Mouse (Mus musculus) frontal cortex, postnatal 10 days (tissue): ENCODE measurements around the gene Ccdc103.
A peak's percentile ranks its signal among the peaks of the same experiment; 100 is the strongest.

ENCODE experiments used
- DNase-seq, 2 experiments: peaks; one replicate each; pipeline ENCODE4 v3.0.0; 2022; ENCODE audit warnings: low spot score in 2 of 2, mixed read lengths in 1 of 2

Gene Ccdc103

DNA sequence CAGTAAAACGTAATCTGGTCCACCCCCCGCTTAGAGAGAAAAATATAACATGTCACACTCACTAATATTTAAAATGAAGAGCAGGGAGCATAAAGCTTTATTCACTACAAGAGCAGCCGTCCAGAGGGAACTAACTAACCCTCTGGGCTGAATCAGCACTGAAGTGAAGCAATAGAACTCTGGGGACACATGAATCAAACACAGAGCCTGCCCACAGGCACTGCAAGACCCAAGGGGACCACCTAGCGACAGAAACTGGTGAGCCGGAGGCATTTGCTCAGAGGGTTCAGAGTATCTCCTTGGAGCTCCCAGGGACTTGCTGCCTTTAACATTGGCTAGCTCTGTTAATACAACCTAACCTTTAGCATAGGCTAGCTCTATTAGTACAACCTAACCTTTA, 9.1 kb downstream of the Ccdc103 start:
- no peak for DNase-seq

DNA sequence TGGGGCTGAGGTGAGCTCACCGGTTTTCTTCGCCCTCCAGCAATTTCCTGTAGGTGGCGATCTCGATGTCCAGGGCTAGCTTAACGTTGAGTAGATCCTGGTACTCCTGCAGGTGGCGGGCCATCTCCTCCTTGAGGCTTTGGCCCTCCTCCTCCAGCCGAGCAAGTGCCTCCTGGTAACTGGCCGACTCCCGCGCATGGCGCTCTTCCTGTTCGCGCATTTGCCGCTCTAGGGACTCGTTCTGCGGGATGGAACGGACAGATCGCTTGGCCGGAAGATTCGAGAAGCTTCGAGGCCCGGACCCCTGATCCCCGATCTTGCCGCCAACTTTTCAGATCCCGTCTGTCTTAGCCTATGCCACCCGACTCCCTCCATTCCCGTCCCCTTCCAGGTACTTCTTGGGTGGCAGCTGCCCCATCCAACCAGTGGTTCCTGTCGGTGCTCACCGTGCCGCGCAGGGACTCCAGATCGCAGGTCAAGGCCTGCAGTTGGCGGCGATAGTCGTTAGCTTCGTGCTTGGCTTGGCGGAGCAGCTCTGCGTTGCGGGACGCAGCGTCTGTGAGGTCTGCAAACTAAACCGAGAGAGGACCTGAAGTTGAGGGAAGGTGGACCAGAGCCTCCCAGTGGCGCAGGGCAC, 12.1 kb downstream of the Ccdc103 start:
- peak in 1 of 2 experiments; percentile 52 for DNase-seq

DNA sequence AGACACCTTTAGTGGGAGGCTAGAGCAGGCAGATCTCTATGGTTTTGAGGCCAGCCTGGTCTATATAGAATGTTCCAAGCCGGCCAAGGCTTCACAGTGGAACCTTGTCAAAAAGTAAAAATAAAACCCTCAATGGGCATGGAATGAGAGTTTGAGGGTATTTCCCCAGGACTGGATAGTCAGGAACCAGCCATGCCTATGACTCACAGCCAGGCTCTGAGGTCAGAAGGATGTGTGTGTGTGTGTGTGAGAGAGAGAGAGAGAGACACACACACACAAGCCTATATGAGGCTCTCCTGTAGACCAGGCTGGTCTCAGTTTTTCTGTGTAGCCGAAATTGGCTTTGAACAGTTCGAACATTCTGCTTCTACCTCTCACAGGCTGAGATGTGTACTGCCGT, 13.7 kb downstream of the Ccdc103 start:
- no peak for DNase-seq

DNA sequence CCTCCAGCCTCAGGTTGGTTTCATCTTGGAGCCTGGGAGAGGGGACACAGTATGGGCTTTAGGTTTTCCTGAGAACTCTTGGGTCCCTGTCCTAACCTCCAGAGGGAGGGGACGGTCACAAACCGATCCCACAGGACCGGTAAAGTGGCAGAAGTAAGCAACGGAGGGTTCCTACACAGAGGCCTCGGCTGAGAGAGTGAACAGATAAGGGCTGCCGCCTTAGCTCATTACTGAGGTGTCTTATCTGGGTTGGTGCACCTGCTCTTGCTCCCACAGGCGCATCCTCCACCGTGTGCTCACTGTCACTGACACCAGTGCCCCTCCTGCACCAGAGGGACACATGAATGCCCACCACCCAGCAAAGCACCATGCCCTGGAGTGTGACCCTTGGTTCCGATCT, 14.8 kb downstream of the Ccdc103 start:
- DNase-seq: no peak

DNA sequence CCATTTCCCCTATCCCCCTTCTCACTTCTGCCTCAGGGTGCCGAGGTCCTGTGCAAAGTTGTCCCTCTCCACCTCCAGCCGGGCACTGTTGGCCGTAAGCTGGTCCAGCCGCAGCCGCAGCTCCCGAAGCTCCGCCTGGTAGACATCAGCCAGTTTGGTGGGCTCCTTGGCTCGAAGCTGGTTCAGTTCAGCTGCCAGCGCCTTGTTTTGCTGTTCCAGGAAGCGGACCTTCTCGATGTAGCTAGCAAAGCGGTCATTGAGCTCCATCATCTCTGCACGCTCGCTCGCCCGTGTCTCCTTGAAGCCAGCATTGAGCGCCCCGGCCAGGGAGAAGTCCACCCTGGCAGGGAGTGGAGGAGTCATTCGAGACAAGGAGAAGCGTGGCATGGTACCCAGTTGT, 15.6 kb downstream of the Ccdc103 start:
- no peak for DNase-seq

DNA sequence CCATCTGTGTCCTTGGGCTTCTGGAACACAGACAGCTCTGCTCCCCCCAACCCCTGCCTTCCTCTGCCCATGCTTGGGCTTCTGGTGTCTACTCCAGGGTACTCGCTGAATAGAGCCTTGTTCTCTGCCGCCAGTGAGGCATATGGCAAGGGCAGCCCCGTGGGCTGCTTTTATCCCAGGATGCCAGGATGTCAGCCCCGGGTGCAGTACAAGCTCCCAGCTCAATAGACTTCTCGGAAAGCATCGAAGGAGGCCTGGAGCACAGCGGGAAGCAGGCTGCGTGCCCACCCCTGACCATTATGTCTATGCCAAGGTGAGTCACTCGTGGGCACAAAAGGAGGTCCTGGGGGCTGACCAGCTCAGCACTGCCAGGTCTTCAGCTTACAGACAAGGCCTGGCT, 17.4 kb downstream of the Ccdc103 start:
- peak; percentile 49 to 72 for DNase-seq

DNA sequence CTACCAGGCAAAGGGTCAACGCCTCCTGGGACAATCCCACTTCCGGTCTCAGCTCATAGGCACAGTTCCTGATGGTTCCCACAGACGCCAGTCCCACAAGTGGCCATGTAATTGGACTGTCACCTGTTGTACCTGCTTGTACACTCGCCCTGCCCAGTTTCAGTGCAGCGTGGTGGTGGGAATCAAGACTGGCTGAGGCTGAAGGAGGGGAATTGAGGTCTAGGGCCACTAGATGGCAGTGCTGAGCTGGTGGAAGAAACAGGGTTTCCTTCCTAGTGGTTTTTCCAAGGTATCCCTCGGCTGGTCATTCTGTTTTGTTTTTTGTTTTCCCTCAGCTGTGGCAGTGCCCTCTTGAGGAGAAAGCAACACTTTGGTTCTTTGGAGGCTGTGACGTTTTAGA, 19.8 kb downstream of the Ccdc103 start, which contains the start of gene Gfap:
Gene Gfap, minus strand, starts transcription at position 150 of the 400 bp plus-strand sequence.
- peak in 1 of 2 experiments; percentile 73 for DNase-seq

DNA sequence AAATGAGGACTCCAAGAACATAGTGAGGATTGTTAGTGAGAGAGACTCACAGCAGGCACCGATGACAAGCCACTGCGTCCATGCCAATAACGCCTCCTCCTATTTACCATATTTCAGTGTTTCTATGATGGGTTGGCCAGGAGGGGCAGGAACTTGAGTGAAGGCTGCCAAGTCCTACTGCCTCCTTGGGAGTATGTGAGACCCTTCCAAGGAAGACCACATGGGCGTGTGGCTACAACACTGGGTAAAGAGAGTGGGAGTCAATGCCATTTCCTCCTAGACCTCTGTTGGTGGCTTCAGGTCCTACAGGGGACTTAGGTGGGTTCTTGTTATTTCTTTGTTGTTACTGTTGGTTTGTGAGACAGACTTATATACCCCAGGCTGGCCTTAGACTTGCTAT, 20.2 kb downstream of the Ccdc103 start:
- DNase-seq: no peak

DNA sequence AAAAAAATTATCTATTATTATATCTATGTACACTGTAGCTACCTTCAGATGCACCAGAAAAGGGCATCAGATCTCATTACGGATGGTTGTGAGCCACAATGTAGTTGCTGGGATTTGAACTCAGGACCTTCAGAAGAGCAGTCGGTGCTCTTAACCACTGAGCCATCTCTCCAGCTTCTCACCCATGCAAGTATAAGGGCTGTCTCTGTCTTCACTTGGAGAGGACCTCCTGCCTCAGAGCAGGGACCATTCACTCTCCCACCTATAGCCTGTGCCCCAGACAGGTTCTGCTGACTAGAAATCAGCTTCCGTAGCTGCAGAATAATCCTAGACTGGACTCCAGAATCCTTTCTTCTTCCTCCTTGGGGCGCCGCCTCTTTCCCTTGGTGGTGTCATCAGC, 21.1 kb downstream of the Ccdc103 start:
- no peak for DNase-seq

DNA sequence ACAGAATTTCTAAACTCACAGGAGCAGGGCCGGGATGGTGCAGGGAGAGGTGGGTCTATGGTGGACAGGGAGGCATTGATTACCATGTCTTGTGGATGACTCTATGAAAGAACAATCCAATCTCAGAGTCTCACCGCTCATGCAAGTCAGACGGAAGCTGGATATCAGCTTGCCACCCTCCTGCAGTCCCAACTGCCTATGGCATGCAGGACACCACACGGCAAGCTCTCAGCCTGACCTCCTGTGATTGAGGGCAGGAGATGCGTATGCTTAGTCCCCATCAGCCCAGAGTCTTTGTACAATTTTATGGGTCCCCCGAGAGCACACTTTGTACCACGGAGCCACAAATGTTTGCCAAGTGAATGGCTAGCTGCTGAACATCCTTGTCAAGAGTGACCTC, 22.6 kb downstream of the Ccdc103 start:
- DNase-seq: no peak

DNA sequence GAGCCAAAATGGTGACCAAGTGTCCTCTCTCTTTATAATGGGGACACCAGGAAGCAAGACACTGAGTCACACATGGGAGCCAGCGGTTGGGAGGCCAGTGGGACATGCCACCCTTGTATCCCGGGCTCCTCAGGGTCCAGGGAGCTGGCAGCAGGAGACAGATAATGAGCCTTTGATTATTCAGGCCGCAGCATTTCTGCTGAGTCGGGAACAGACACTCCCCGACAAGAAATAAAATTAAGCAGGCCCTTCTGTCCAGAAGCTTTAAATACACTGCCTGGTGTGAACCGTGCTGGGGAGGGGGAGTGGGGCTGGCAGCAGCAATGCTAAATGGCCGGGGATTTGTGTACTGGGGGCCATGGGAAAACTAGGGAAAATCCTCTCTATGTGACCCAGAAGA, 30.4 kb downstream of the Ccdc103 start:
- DNase-seq: no peak

DNA sequence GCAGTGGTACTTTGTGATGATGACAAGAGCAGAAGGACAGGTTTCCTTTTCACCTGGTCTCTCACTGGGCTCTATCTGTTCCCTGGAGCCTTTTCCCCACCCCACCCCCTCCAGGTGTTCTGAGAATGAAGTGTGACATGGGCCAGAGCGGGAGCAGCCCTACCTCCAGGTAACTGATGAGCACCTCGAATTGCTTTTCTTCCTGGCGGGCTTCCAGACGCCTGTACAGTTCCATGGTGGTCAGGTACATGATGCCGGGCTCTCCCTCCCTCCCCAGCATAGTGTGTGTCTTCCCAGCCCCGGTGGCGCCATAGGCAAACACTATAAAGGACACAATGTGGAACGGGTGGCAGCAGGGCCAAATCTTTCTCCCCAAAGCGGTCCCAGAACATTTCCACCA, 34.4 kb downstream of the Ccdc103 start:
- no peak for DNase-seq

DNA sequence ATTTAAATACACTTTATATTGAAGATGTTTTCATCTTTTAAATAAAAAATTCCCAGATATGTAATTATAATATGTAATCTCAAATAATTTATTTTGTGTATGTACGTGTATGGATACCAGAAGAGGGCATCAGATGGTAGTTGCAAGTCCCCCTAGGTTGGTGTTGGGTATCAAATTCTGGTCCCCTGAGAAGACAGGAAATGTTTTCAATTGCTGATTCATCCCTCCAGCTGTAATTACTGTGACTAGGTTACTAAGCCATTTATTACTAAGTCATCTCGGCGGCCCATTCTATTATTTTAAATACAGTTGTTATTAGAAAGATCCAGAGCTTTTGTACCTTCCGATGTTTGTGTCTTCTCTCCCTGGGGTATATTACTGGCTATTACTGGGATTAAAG, 37.1 kb downstream of the Ccdc103 start:
- no peak for DNase-seq

DNA sequence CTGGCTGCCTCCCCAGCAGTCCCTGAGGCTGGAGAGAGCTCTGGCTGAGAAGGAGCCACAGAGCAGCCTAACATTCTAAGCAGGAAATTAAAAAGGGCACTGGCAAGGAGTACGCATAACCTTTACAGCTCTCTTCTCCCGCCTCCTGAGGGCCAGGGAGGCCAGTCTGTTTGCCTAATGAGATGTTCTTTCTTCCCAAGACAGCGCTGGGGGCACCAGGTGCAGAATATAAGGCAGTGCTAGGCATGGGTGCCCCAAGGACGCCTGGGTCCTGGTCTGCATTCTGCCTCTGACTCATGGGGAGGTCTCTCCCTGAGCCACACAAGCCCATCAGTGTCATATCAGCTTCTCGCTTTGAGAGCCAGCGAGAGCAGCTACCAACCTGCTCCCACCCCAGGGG, 40.5 kb downstream of the Ccdc103 start:
- no peak for DNase-seq

DNA sequence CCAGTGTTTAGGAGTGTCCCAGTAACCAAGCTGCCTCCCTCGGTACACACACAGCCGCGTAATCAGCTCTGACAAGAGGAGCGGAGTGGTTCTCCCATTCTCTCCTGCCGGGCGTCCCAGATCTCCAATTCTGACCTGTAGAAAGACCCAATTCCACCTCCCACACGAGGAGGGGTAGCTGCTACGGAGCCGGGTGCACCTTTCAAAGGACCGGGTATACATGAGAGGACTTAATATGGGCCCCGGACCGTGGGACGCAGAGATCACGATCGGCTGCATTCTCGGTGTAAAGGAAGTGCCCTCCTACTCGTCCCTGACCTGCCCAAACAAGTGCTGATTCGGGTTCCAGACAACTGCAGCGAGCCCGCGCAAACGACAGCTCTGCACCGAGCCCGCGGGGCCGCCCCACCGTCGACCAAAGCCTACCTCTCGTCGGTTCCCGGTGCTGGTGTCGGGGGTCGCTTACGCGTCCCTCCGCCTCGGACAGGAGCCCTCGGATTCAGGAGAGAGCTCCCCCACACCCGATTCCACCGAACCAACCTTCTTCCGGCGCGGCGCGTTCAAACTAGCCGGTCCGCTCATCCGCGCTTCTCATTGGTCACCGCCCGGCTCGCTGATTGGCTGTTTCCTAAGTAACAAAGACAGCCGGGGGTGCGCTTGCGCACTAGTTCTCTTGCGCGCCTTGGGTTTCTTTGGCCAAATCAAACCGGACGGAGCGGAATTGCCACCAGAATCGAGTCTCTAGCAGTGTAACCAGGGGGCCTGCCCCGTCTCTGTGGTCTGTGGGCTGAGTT, 43.8 kb downstream of the Ccdc103 start, which contains the start of gene Kif18b:
Gene Kif18b, minus strand, starts transcription at position 568 of the 794 bp plus-strand sequence.
- peak; percentile 89 to 93 for DNase-seq

DNA sequence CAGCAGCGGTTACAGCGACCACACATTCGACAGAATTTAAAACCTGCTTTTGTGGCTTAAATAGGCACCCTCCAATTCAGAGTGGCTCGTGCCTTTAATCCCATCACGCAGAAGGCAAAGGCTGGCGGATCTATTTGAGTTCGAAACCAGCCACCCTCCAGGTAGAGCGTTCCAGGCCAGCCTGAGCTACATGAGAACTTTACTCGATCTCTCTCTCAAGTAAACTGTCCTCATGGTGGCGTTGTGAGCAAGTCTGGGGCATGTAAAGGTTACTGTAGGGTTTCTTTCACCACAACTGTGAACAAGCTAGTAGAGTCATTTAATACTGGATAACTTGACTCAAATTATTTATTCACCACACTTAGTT, 44.3 kb downstream of the Ccdc103 start:
- DNase-seq: no peak

DNA sequence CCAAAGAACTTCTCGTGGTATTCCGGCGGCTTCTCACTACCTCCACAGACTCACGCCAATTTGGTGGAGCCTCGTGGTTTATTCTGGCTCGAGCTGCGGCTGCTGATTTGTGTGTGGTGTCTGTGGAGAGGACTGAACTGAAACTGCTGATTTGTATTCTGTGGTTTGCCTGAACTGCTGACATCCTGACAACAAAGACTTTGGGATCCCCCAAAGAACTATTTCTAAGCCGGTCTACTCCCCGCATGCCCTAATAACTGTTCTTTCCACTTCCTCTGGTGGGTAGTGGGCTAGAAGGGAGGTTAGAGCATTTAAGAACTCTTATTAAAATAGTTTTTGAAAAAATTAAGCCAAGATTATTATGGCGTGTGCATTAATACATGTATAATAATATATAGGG, 49.7 kb downstream of the Ccdc103 start:
- DNase-seq: no peak
